Mouse (Mus musculus): ENCODE measurements around the gene Arl14. TPM values are rescaled to one million over a fixed set of nuclear protein-coding genes. Genes with fewer than 3 reads are reported as not detected.
"Not testable (repeated sequence)": the region's sequence is repeated elsewhere in the genome, so short reads cannot be mapped to it uniquely, and the experiment has no call there.

The Arl14 gene
- polyA plus RNA-seq, 1 experiment from 2014 or later: not detected

DNA sequence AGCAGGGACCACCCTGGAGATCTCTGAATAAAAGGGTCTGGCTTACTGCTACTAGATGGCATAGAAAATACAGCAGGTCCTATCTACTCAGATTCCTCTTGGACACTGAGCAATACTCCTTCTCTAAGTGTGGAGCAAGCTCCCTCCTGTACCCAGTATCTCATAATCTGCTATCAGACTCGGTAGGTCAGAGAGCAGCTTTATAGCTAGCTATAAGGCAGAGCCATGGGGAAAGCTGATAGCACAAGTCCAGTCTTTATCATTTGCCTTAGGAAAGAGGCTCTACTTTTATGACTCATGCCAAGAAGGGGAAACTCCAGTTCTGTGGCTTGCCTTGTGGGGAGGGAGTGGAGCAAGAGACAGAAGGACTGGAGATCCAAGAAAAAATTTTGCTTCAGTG lies 18.8 kb downstream of the Arl14 start:
- H3K27me3 ChIP-seq: no peaks in the 10 kb centered on the region
- no peak overlapping the region for H3K9ac ChIP-seq
- no peak overlapping the region for H3K4me2 ChIP-seq
- no peaks in the 10 kb centered on the region for H3K9me3 ChIP-seq
- no peaks in the 10 kb centered on the region for H3K36me3 ChIP-seq
- H3K4me3 ChIP-seq: no peak overlapping the region
- H3K4me1 ChIP-seq: no peaks in the 10 kb centered on the region
- ATAC-seq (ENCODE audit: insufficient number of reproducible peaks, low FRiP score, low TSS enrichment, low read depth): no peak
- H3K27ac ChIP-seq: no peak overlapping the region
- WGBS: 55% methylated on average over 1 of the region's 1 CpGs

DNA sequence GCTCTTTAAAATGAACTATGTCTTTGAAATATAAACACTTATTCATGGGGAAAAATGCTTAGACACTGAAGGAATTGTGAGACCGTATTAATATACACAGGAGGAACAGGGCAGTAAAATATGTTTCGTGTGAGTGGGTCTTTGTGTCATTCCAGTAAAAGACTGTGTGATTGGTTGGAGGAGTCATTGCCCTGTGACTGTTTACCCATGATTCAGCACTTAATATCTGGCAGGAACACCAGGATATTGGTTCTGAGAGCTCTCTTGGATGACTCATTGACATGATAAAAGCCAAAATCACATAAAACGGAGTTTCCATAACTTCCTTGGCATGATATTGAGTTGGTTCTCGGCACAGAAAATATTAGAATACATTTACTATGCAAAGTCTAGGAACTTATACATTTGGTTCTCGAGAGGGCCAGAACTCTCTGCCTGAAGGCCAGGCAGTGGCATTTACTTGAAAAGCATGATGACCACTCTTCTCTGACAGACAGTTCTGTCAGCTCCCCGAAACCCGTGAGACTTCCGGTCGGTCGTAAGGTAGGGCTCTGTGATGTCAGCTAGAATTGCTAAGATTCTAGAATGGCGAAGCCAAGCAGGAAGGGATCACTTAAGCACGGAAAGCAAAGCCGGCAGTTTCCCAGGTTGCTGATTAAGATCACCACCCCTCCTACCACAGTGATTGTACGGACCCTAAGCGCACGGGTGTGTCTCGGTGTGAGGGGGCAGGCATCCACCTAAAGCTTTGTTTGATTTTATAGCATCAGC lies 31.1 kb downstream of the Arl14 start:
- Histone ChIP-seq H3K27me3 (no peaks in the 10 kb centered on the region), H3K36me3 (no peaks in the 10 kb centered on the region), H3K4me2 (no peak overlapping the region), H3K4me3 (no peak overlapping the region), H3K4me1 (no peaks in the 10 kb centered on the region), H3K9me3 (no peaks in the 10 kb centered on the region), H3K9ac (no peak overlapping the region), H3K27ac (no peak overlapping the region)
- ATAC-seq (ENCODE audit: insufficient number of reproducible peaks, low FRiP score, low TSS enrichment, low read depth): no peak
- 81% methylated on average over 17 of the region's 17 CpGs for WGBS

DNA sequence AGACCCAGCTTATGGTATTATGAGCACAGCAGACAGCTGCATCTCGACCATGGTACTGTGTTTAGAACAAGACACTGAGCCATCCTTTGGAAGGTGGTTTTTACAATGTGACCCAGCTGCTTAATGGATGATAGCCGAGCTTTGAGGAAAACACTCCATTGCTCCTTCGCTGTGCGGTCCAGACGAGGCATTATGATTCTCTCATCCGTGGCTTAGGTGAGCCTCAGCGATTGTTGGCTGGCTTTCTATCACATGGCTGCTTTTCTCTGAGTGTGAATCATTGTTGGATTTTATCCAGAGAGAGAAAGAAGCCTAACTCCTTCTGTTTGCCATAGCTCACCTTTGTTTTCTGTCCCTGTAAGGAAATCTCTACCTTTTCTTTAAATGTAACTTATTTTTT lies 32.5 kb downstream of the Arl14 start:
- H3K9me3 ChIP-seq: no peaks in the 10 kb centered on the region
- 66% methylated on average over 7 of the region's 7 CpGs for WGBS
- ATAC-seq (ENCODE audit: insufficient number of reproducible peaks, low FRiP score, low TSS enrichment, low read depth): no peak

DNA sequence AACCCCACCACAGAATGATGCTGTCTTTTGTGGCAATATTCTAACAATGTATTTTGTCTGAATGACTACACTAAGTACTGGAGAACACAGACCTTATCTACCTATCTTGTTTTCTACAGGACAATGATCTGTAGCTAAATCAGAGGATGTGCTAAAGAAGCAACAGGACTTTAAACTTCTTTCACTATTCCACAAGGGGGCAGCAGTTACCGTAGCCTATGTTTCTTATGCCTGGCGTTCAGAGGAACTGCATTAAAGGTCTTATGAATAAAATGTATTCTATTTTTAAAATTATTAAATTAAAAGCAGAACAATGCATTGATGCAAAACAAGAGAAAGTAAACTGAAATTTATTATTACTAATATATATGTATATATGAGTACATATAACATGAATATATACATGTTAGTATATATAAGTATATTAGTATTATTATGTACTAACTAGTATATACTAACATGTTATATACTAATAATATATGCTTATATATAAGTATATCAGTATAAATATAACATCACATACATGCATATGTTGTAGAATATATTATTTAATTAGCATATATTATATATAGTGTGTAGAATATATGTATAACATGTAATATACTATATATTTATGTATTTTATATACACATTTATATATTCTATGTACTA lies 35.0 kb downstream of the Arl14 start:
- ATAC-seq (ENCODE audit: insufficient number of reproducible peaks, low FRiP score, low TSS enrichment, low read depth): no peak
- Histone ChIP-seq H3K9me3 (no peaks in the 10 kb centered on the region), H3K36me3 (no peaks in the 10 kb centered on the region), H3K4me2 (no peak overlapping the region), H3K4me3 (no peak overlapping the region), H3K27ac (no peak overlapping the region), H3K9ac (no peak overlapping the region), H3K4me1 (no peaks in the 10 kb centered on the region), H3K27me3 (no peaks in the 10 kb centered on the region)
- 4% methylated on average over 2 of the region's 2 CpGs for WGBS

More for the DNA sequence above, 32.5 kb downstream of the Arl14 start:
- Histone ChIP-seq H3K4me3 (no peak overlapping the region), H3K27ac (no peak overlapping the region), H3K4me2 (no peak overlapping the region), H3K27me3 (no peaks in the 10 kb centered on the region), H3K36me3 (no peaks in the 10 kb centered on the region), H3K9ac (no peak overlapping the region), H3K4me1 (no peaks in the 10 kb centered on the region)

DNA sequence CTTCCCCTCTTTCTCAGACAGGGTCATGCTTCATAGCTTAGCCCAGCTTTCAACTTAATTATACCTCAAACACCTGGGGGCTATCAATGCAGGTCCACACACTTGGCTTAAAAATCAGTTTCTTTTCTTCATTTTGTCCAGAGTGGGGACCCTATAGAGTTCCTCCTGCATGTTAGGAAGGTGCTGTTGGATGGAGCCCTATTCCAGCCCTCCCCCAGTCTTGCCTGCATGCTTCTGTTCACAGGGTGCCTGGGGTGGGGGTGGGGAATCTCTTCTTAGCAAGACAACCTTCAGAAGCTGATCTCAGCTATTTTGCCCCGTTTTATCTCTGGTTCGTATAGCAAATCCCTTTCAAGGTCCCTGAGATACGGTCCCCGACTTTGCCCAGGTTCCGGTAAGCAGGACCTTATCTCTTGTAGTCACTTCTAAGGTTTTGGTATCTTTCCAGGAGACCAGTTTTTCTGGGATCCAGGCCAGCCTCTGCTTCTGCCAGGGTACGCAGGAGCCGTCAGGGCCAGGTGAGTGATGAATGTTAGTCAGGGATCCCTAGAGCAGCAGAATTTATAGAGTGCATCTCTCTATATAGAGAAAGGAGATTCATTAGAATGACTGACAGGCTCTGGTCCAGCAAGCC lies 40.9 kb downstream of the Arl14 start:
- no peak overlapping the region for H3K4me3 ChIP-seq
- no peak overlapping the region for H3K27ac ChIP-seq
- no peak overlapping the region for H3K4me2 ChIP-seq
- no peaks in the 10 kb centered on the region for H3K27me3 ChIP-seq
- no peaks in the 10 kb centered on the region for H3K4me1 ChIP-seq
- ATAC-seq (ENCODE audit: insufficient number of reproducible peaks, low FRiP score, low TSS enrichment, low read depth): no peak
- H3K36me3 ChIP-seq: no peaks in the 10 kb centered on the region
- H3K9ac ChIP-seq: no peak overlapping the region
- 75% methylated on average over 7 of the region's 7 CpGs for WGBS
- no peaks in the 10 kb centered on the region for H3K9me3 ChIP-seq

DNA sequence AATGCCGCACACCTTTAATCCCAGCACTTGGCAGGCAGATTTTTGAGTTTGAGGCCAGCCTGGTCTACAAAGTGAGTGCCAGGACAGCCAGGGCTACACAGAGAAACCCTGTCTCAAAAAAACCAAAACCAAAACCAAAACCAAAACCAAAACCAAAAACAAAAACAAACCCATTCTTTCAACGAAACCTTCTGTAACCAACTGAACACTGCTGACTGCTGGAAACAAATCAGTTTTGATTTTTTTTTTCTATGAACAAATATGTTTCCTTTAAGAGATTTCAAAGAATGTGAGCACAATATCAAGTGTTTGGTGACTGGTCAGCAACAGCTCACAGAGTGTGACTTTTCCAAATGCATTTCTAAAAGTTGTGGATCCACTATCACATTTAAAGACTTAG lies 42.1 kb downstream of the Arl14 start:
- 72% methylated on average over 2 of the region's 2 CpGs for WGBS
- H3K4me3 ChIP-seq; H3K9me3 ChIP-seq; H3K27me3 ChIP-seq; ATAC-seq (ENCODE audit: insufficient number of reproducible peaks, low FRiP score, low TSS enrichment, low read depth); H3K36me3 ChIP-seq; H3K4me2 ChIP-seq; H3K9ac ChIP-seq; H3K4me1 ChIP-seq; H3K27ac ChIP-seq: not testable (repeated sequence)

DNA sequence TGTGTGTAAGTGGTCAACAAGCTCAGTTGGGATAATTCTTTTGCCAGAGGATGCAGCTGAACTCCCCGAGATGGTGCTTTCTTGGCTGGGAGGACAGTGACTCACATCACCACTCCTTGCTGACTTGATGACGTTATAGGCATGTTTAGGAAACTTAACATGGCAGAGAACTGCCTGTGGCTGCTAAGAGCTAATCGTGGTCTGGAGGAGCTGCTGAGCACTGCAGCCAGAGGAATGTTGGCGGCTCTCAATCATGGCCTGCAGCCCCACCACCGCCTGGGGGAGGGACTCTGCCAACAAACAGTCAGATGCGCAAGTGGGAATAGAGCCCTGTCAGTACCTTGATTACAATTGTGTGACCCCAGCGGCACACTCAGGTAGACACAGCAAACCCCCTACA lies 49.6 kb downstream of the Arl14 start:
- Histone ChIP-seq H3K4me1 (no peaks in the 10 kb centered on the region), H3K9me3 (no peaks in the 10 kb centered on the region), H3K9ac (no peak overlapping the region), H3K4me2 (no peak overlapping the region), H3K36me3 (no peaks in the 10 kb centered on the region), H3K4me3 (no peak overlapping the region), H3K27me3 (no peaks in the 10 kb centered on the region), H3K27ac (no peak overlapping the region)
- ATAC-seq (ENCODE audit: insufficient number of reproducible peaks, low FRiP score, low TSS enrichment, low read depth): no peak
- WGBS: 52% methylated on average over 7 of the region's 7 CpGs

Other genes starting within 250 kb of the Arl14 start
- 14.8 and 16.7 TPM in 2 replicates for gene Ift80, start 217.8 kb upstream of the Arl14 start, polyA plus RNA-seq (2015; fragmentation: Nextera tagmentation; extraction: Ambion mirVana)
- gene Smc4, start 217.7 kb upstream of the Arl14 start, polyA plus RNA-seq (2015; fragmentation: Nextera tagmentation; extraction: Ambion mirVana): 141 and 143 TPM in 2 replicates
- 71.2 and 79.4 TPM in 2 replicates for gene Trim59, start 177.7 kb upstream of the Arl14 start, polyA plus RNA-seq (2015; fragmentation: Nextera tagmentation; extraction: Ambion mirVana)
- gene Kpna4, start 95.3 kb upstream of the Arl14 start, polyA plus RNA-seq (2015; fragmentation: Nextera tagmentation; extraction: Ambion mirVana): 27.5 and 32.3 TPM in 2 replicates
- 9.6 and 10.5 TPM in 2 replicates for gene Ppm1l, start 94.4 kb downstream of the Arl14 start, polyA plus RNA-seq (2015; fragmentation: Nextera tagmentation; extraction: Ambion mirVana)

Measured in limb, embryonic 15.5 days (tissue).